Mouse (Mus musculus) lung, postnatal 0 days (tissue): ENCODE measurements at regions not wholly inside any gene's neighbourhood (a gene's known extent, or its start where the extent isn't known, plus 50 kb on each side); places are given as distances from the start of the nearest gene placed in this dataset.
"Not testable (repeated sequence)": the region's sequence is repeated elsewhere in the genome, so short reads cannot be mapped to it uniquely, and the experiment has no call there.

Experiments used
- ATAC-seq: fragments of 200-750 bp; cut with Nextera tagmentation; 2 replicates; pipeline ENCODE4 v1.8.0; 2017; ENCODE audit warnings: moderate library complexity
- DNase-seq: peaks from one replicate; pipeline ENCODE4 v3.0.0-alpha.2; 2016; ENCODE audit warnings: low spot score
- H3K27ac ChIP-seq: fragments of 300-500 bp; sonication (generic); 2 replicates; pipeline ENCODE4 v1.5.1; 2014; ENCODE audit warnings: antibody characterized with exemption, mild to moderate bottlenecking, low read length, mixed read lengths
- H3K27me3 ChIP-seq: fragments of 300-500 bp; sonication (generic); replicated peaks from 2 replicates; pipeline ENCODE4 v1.6.1; 2014; ENCODE audit warnings: low read length, mixed read lengths; ENCODE audit not compliant: insufficient read depth
- H3K36me3 ChIP-seq: fragments of 300-500 bp; sonication (generic); 2 replicates; pipeline ENCODE4 v1.6.1; 2014; ENCODE audit warnings: low read length, mixed read lengths; ENCODE audit not compliant: insufficient read depth
- H3K4me1 ChIP-seq: fragments of 300-500 bp; sonication (generic); 2 replicates; pipeline ENCODE4 v1.6.1; 2014; ENCODE audit warnings: antibody characterized with exemption, low read depth, low read length, mixed read lengths; ENCODE audit not compliant: insufficient read depth
- H3K4me2 ChIP-seq: fragments of 300-500 bp; sonication (generic); replicated peaks from 2 replicates; pipeline ENCODE4 v1.6.1; 2014; ENCODE audit warnings: low read depth, mild to moderate bottlenecking, low read length, moderate library complexity, mixed read lengths
- H3K4me3 ChIP-seq: fragments of 300-500 bp; sonication (generic); 2 replicates; pipeline ENCODE4 v1.5.1; 2014; ENCODE audit warnings: low read depth, low read length
- H3K9ac ChIP-seq: fragments of 300-500 bp; sonication (generic); replicated peaks from 2 replicates; pipeline ENCODE4 v1.6.1; 2014; ENCODE audit warnings: low read depth, mild to moderate bottlenecking
- H3K9me3 ChIP-seq: fragments of 300-500 bp; sonication (generic); 2 replicates; pipeline ENCODE4 v1.6.1; 2016; ENCODE audit warnings: low read length, mixed read lengths
- CTCF ChIP-seq: IDR thresholded peaks from 2 replicates; pipeline ENCODE4 v1.5.1; 2016; ENCODE audit warnings: antibody characterized with exemption, mild to moderate bottlenecking
- EP300 ChIP-seq: IDR thresholded peaks from 2 replicates; pipeline ENCODE4 v1.6.1; 2016; ENCODE audit warnings: antibody characterized with exemption, mild to moderate bottlenecking, control low read depth
- WGBS: fragments of 180-500 bp; shearing (Covaris S2); extraction: QIAGEN DNeasy Blood & Tissue Kit; methylation state at CpG from one replicate; pipeline ENCODE4 v1.1.7; 2014; 5-methylcytosine and 5-hydroxymethylcytosine counted together

DNA sequence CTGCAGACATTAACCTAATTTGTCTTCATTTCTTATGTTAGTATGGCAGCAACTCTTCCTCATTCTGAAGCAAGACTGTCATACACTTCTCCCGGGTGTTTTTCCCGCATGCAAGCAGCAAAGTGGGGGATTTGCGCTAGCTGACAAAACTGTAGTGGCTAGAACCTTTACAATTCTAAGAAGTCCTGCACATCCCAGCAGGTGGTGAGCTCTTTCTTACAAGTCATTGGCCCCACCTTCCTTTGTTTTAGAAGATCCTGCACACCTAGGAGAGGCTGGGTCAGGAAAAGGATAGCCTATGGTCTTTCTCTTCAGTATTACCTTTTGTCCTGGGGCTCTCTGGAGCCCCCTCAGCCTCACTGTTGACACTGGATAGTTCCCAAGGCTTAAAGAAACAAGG is 134.5 kb upstream of the Camk1g start:
- Histone ChIP-seq H3K9me3 (no peaks in the 10 kb centered on the region), H3K9ac (no peak overlapping the region), H3K4me2 (no peak overlapping the region), H3K4me1 (no peaks in the 10 kb centered on the region), H3K36me3 (no peaks in the 10 kb centered on the region), H3K27me3 (no peaks in the 10 kb centered on the region), H3K4me3 (no peak overlapping the region), H3K27ac (no peak overlapping the region)
- no peak for DNase-seq
- 62% methylated on average over 3 of the region's 3 CpGs for WGBS
- TF ChIP-seq CTCF (no peak), EP300 (no peak)
- ATAC-seq: no peak

DNA sequence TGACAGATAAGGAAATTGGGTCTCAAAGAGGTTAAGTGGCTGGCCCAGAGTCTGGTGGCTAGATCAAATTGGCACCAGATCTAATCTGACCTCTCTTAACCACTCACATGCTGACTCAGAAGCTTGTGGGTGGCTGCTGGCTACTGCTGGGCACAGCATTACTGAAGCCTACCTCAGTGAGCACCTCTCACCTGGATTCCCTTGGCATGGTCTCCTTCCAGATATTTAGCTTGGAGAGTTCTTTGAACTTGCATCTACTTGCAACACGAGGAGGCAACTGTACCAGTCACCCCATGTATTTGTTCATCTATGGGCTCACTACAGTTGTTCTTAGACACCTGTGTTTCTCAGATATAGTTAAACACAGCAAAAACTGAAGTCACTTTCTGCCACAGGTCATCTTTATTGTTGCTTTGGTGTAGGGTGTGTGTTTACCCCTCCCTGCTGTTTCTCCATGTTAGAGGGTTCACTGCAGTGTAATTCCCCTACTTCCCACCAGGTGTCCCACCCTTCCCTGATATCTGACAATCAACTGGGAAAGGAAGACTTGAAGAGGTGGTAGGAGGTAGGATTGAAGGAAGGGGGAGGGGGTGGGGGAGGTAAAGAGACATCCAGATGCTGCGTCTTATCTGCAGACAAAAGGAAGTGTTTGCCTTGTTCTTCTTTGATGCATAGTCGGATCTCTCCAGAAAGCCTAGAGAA is 133.7 kb upstream of the Camk1g start:
- ATAC-seq: peak; percentile 35
- H3K27ac ChIP-seq: no peak overlapping the region
- no peak overlapping the region for H3K9ac ChIP-seq
- H3K36me3 ChIP-seq: no peaks in the 10 kb centered on the region
- H3K4me3 ChIP-seq: no peak overlapping the region
- DNase-seq: peak; percentile 72
- H3K4me2 ChIP-seq: no peak overlapping the region
- H3K4me1 ChIP-seq: no peaks in the 10 kb centered on the region
- TF ChIP-seq CTCF: peak; percentile 92
- TF ChIP-seq EP300: no peak
- no peaks in the 10 kb centered on the region for H3K9me3 ChIP-seq
- WGBS: 30% methylated on average over 3 of the region's 3 CpGs
- no peaks in the 10 kb centered on the region for H3K27me3 ChIP-seq

- no peak overlapping the region for H3K4me3 ChIP-seq
- H3K4me1 ChIP-seq: no peaks in the 10 kb centered on the region
- H3K9ac ChIP-seq: no peak overlapping the region
- TF ChIP-seq CTCF: no peak
- no peak for TF ChIP-seq EP300
- H3K4me2 ChIP-seq: no peak overlapping the region
- no peak for DNase-seq
- no peaks in the 10 kb centered on the region for H3K36me3 ChIP-seq
- no peak for ATAC-seq
- no peaks in the 10 kb centered on the region for H3K9me3 ChIP-seq
- 63% methylated on average over 9 of the region's 9 CpGs for WGBS
- H3K27ac ChIP-seq: no peak overlapping the region
- no peaks in the 10 kb centered on the region for H3K27me3 ChIP-seq
Observed at GRCm38 (mm10) chr1:193496265-193497183, 126.4 kb upstream of the Camk1g start.

DNA sequence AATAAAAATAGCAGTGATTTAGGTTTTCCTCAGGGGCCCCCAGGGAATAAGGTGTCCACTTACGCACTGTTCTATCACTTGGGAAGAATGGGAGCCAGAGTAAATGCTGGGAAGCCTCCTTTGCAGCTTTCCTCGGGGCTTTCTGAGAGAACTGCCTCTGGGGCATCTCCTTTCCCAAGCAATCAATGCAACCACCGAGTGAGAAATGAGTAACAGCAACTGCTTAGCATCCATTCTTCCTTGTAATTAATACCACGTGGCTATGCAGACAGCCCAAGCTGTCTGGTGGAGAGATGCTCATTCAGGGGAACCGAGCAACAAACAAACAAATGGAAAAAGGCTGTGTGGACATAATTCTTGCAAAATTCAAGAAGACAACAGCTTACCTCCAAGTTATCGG is 117.9 kb upstream of the Camk1g start:
- H3K4me1 ChIP-seq: no peaks in the 10 kb centered on the region
- DNase-seq: no peak
- H3K36me3 ChIP-seq: no peaks in the 10 kb centered on the region
- H3K9me3 ChIP-seq: no peaks in the 10 kb centered on the region
- H3K9ac ChIP-seq: no peak overlapping the region
- H3K27me3 ChIP-seq: no peaks in the 10 kb centered on the region
- H3K27ac ChIP-seq: no peak overlapping the region
- no peak for ATAC-seq
- WGBS: 63% methylated on average over 6 of the region's 6 CpGs
- H3K4me2 ChIP-seq: no peak overlapping the region
- TF ChIP-seq CTCF: no peak
- no peak for TF ChIP-seq EP300
- H3K4me3 ChIP-seq: no peak overlapping the region

- not testable (repeated sequence) for H3K4me3 ChIP-seq, ATAC-seq, H3K4me1 ChIP-seq, H3K9me3 ChIP-seq, H3K36me3 ChIP-seq, DNase-seq, H3K27ac ChIP-seq, H3K27me3 ChIP-seq, H3K4me2 ChIP-seq, H3K9ac ChIP-seq
- 5% methylated on average over 2 of the region's 2 CpGs for WGBS
Observed at GRCm38 (mm10) chr1:193486668-193487067, 116.6 kb upstream of the Camk1g start.

DNA sequence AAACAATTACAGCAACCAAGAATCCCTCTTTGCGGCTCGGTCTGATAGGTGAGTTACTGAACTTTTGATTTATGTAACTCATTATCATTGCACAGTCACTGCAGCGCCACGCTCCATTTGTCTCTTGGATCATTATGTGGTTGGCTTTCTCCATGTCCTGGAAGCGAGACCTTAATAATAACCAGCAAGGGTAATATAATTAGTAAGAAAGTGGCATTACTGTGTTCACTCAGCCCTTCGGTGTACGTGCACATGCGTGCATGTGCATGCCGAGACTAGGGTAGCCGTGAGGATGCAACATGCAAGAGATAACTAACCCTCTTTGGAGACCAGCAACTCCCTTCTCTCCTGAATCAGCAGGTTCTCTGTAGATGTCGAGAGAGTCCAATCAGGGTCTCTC is 114.9 kb upstream of the Camk1g start:
- ATAC-seq (no peak), DNase-seq (no peak)
- Histone ChIP-seq H3K4me1 (no peaks in the 10 kb centered on the region), H3K27me3 (no peaks in the 10 kb centered on the region), H3K4me2 (no peak overlapping the region), H3K9me3 (no peaks in the 10 kb centered on the region), H3K9ac (no peak overlapping the region), H3K27ac (no peak overlapping the region), H3K36me3 (no peaks in the 10 kb centered on the region), H3K4me3 (no peak overlapping the region)
- 83% methylated on average over 11 of the region's 11 CpGs for WGBS
- TF ChIP-seq CTCF (no peak), EP300 (no peak)
